Mouse (Mus musculus): ENCODE results near the gene Leng9. TPM values are rescaled to one million over a fixed set of nuclear protein-coding genes. Genes with fewer than 3 reads are reported as not detected.

The Leng9 gene
- polyA plus RNA-seq, 1 experiment, result 8.4 TPM

DNA sequence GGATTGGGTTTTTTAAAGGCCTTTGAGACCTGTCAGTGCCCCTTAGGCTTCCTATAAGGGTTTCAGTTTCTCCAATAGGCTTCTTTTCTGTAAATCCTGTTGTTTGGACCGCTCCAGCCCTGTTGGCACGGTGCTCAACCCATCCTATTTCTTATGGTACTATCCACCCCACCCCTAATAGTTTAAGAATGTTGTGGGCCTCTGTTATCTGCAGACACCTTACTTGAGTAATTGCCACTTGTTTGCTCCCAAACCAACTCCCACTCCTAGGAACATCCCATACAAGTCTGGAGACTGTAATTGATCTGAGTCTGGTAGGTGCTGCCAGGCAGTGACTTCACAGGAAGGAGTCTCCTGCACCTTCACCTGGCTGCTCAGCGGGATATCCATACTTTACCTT is 12.4 kb downstream of the Leng9 start:
- TF ChIP-seq POLR2A (IDR thresholded peaks at IDR 0.05; ENCODE audit: extremely low read depth, insufficient read depth, low read length) (no peak), CTCF (IDR thresholded peaks at IDR 0.05; ENCODE audit: extremely low read depth, insufficient read depth, low read length) (no peak)
- H3K27ac ChIP-seq (ENCODE audit: insufficient read depth, low read length), result peak overlapping the region; percentile 69
- H3K4me1 ChIP-seq (ENCODE audit: control insufficient read depth, insufficient read depth, low read length), result peaks cover 2% of the 10 kb centered on the region; the same call in 1 of the 2 replicates
- peak overlapping the region; percentile 85 for H3K4me3 ChIP-seq (ENCODE audit: insufficient read depth, low read length)

DNA sequence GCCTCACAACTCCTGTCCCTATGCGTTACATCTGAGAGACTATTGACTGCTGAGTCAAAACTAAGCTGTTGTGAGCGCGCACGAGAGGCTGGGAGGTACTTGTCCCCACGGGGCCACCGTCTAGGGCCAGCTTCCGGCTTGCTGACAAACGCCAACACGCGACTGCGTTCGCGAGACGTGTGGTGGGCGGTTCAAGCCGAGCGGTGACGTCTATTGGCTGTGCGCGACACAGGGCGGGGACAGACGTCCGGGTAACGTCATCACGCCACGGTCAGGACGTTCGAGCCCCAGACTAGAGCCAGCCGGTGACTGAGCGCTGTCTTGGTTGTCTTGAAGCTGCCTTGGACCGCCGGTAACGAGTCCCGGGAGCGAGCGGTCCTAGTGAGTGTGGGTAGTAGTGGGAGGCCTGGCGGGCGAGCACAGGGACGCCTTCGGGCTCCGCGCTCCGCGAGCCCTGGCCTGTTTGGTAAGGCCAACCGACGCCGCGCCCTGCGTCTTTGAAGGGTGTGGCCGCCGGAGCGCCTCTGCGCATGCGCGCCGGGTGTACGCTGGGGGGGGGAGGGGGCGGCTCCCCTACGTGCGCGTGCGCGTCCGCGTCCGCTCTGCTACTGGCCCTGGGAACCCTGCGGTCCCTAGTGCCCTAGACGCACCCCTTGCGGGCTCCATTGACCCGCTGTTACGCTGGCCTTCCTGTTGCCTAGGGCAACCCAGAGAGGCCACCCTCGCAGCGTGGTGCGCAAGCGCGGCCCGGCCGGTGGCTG is 13.2 kb downstream of the Leng9 start, which contains the start of gene Leng8:
Gene Leng8, plus strand, starts transcription at position 269 of the 761 bp plus-strand sequence.
- Histone ChIP-seq H3K4me3 (ENCODE audit: insufficient read depth, low read length) (peak within 1 kb of the TSS; percentile 85), H3K4me1 (ENCODE audit: control insufficient read depth, insufficient read depth, low read length) (peaks cover 4% of the 10 kb centered on the region; the same call in 1 of the 2 replicates), H3K27ac (ENCODE audit: insufficient read depth, low read length) (peak within 1 kb of the TSS; percentile 96)
- TF ChIP-seq CTCF (IDR thresholded peaks at IDR 0.05; ENCODE audit: extremely low read depth, insufficient read depth, low read length), result no peak
- peak; percentile 79 for TF ChIP-seq POLR2A (IDR thresholded peaks at IDR 0.05; ENCODE audit: extremely low read depth, insufficient read depth, low read length)

DNA sequence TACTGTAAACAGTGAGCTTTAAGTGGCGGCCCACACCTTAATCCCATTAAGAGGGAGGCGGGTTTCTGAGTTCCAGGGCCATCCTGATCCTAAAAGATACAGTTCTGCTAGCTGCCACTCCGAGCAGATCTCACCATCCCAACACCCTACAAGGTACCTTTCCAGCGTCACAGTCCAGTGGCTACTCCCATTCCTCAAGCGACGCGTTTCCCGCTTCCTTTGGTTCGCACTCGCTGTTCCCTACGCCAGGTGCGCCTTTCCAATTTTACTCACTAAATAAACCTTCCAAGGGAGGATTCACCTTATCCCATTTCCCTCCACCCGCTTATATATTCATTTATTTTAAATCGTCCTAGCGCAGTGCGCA is 13.8 kb downstream of the Leng9 start:
- Histone ChIP-seq H3K27ac (ENCODE audit: insufficient read depth, low read length) (peak overlapping the region; percentile 65), H3K4me3 (ENCODE audit: insufficient read depth, low read length) (peak overlapping the region; percentile 85), H3K4me1 (ENCODE audit: control insufficient read depth, insufficient read depth, low read length) (peaks cover 4% of the 10 kb centered on the region; the same call in 1 of the 2 replicates)
- TF ChIP-seq POLR2A (IDR thresholded peaks at IDR 0.05; ENCODE audit: extremely low read depth, insufficient read depth, low read length) (no peak; the same call in 1 of the 2 replicates), CTCF (IDR thresholded peaks at IDR 0.05; ENCODE audit: extremely low read depth, insufficient read depth, low read length) (no peak)

DNA sequence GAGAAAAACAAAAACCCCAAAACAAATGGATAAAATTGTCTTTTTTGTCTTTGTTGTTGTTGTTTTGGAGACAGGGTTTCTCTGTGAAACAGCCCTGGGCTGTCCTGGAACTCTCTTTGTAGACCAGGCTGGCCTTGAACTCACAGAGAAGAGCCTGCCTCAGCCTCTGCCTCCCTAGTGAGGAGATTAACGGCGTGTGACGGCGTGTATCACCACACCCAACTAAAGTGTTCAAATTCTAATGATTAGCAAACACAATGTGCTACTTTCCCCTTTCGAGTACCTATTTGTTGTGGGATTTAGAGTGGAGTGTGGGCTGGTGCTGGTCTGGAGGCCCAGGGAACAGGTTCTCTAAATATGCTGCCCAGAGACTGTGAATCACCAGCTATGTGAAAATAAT is 15.3 kb downstream of the Leng9 start:
- peaks cover 4% of the 10 kb centered on the region; the same call in 1 of the 2 replicates for H3K4me1 ChIP-seq (ENCODE audit: control insufficient read depth, insufficient read depth, low read length)
- no peak overlapping the region for H3K27ac ChIP-seq (ENCODE audit: insufficient read depth, low read length)
- TF ChIP-seq CTCF (IDR thresholded peaks at IDR 0.05; ENCODE audit: extremely low read depth, insufficient read depth, low read length) (no peak), POLR2A (IDR thresholded peaks at IDR 0.05; ENCODE audit: extremely low read depth, insufficient read depth, low read length) (no peak)
- H3K4me3 ChIP-seq (ENCODE audit: insufficient read depth, low read length), result no peak overlapping the region

DNA sequence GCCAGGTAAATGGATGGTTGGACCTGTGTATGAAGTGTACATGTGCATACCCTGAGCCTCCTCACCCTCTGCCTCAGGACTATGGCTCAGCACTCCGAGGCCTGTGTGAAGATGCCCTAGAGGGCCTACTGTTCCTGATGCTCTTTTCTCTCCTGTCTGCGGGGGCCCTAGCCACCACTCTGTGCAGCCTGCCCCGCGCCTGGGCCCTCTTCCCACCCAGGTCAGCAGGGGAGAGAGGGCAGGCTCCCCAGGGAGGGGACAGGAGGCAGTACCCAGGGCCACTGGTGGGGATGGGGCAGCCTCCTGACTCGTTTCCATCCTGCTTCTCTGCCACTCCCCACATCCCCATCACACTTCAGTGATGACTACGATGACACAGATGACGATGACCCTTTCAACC is 17.2 kb downstream of the Leng9 start:
- H3K4me1 ChIP-seq (ENCODE audit: control insufficient read depth, insufficient read depth, low read length), result peaks cover 7% of the 10 kb centered on the region
- H3K27ac ChIP-seq (ENCODE audit: insufficient read depth, low read length), result peak overlapping the region; percentile 74
- TF ChIP-seq CTCF (IDR thresholded peaks at IDR 0.05; ENCODE audit: extremely low read depth, insufficient read depth, low read length) (no peak), POLR2A (IDR thresholded peaks at IDR 0.05; ENCODE audit: extremely low read depth, insufficient read depth, low read length) (no peak)
- no peak overlapping the region for H3K4me3 ChIP-seq (ENCODE audit: insufficient read depth, low read length)

DNA sequence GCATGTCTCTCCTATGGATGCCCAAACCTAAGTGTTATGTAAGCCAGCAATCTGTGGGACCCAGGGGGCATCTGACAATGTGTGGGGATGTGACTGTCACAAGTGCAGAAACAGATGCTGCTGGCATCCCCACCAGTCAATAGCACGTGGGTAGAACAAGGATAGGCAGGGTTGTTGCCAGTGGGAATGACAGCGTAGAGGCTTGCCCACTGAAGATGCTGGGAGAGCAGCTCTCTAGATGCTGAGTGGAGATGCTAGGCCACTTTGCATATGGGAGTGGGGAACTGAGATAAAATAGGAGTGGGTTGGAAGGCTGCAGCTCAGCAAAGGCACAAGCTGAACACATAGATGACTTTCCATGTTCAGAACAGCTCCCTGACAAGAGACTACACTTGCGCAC is 17.6 kb downstream of the Leng9 start:
- H3K4me1 ChIP-seq (ENCODE audit: control insufficient read depth, insufficient read depth, low read length), result peaks cover 7% of the 10 kb centered on the region
- H3K4me3 ChIP-seq (ENCODE audit: insufficient read depth, low read length), result no peak overlapping the region
- H3K27ac ChIP-seq (ENCODE audit: insufficient read depth, low read length), result peak overlapping the region; percentile 74
- TF ChIP-seq CTCF (IDR thresholded peaks at IDR 0.05; ENCODE audit: extremely low read depth, insufficient read depth, low read length) (no peak), POLR2A (IDR thresholded peaks at IDR 0.05; ENCODE audit: extremely low read depth, insufficient read depth, low read length) (peak; percentile 28; the same call in 1 of the 2 replicates)

DNA sequence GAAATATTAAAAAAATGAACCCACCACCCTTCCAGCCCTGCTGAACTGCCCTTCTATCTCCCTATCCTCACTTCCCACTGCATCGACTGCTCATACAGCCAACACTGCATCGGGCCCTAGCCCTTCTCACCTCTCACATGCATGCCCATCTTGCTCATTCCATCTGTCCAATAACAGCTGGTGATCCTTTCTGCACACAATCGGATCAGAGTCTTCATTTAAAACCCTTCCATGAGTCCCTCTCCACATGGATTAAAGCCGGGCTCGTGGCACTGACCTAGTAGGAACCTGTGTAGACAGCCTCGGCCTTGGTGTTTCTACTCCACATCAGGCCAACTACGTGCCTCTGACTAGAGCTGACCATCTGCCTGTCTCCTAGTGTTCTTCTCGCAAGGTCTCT is 18.2 kb downstream of the Leng9 start:
- TF ChIP-seq POLR2A (IDR thresholded peaks at IDR 0.05; ENCODE audit: extremely low read depth, insufficient read depth, low read length), result no peak
- TF ChIP-seq CTCF (IDR thresholded peaks at IDR 0.05; ENCODE audit: extremely low read depth, insufficient read depth, low read length), result no peak
- Histone ChIP-seq H3K4me3 (ENCODE audit: insufficient read depth, low read length) (no peak overlapping the region), H3K27ac (ENCODE audit: insufficient read depth, low read length) (peak overlapping the region; percentile 74), H3K4me1 (ENCODE audit: control insufficient read depth, insufficient read depth, low read length) (peaks cover 7% of the 10 kb centered on the region)

DNA sequence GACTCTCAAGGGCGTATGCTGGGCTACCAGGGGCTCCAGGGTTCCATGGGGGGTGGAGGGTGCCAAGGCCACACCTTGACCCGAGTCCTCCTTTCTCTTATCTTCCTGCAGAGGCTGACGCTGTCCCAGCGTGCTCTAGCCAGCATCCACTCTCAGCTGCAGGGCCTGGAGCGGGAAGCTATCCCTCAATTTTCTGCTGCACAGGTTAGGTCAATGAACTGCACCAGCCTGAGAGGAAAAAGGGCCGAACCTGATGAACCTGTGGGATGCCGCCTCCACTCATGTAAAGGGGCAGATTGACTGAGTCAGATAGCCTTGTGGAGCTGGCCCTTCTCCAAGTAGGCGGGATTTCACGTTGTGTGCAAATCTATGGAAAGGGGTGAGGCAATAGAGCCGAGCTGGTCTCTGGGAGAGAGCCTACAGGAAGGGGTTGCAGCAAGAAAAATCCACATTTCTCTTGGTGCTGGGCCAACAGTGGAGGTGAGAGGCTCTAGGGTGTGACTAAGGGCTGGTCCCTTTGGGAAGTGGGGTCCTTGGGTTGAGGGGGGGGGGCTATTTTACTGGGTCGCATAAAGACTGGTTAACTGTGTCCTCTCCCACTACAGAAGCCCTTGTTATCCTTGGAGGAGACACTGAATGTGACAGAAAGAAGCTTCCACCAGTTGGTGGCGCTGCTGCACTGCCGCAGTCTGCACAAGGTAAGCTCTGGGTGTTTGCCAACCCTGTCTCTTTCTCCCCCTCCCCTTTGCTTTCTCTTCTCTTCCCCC is 19.3 kb downstream of the Leng9 start:
- TF ChIP-seq CTCF (IDR thresholded peaks at IDR 0.05; ENCODE audit: extremely low read depth, insufficient read depth, low read length) (peak; percentile 77), POLR2A (IDR thresholded peaks at IDR 0.05; ENCODE audit: extremely low read depth, insufficient read depth, low read length) (no peak)
- H3K4me3 ChIP-seq (ENCODE audit: insufficient read depth, low read length), result no peak overlapping the region
- peaks cover 9% of the 10 kb centered on the region for H3K4me1 ChIP-seq (ENCODE audit: control insufficient read depth, insufficient read depth, low read length)
- H3K27ac ChIP-seq (ENCODE audit: insufficient read depth, low read length), result peak overlapping the region; percentile 1; the same call in 1 of the 2 replicates

DNA sequence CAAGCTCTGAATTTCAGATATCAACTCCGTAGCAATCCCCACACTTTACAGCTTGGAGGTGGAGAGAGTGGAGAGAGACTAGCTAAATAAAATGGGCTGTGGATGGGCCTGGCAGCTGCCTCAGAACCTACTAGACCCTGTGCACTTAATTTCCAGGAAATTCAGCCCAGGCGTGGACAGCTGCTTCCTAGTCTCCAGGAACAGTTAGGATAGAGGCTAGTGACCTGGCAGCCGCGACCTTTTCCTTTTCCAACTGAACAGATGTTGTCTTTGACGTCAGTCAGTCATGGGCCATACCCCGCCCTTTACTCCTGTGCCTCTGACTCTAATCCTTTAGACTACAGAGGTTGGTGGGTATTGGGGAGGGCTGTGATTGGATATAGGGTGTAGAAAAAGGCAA is 21.3 kb downstream of the Leng9 start:
- Histone ChIP-seq H3K4me1 (ENCODE audit: control insufficient read depth, insufficient read depth, low read length) (peaks cover 16% of the 10 kb centered on the region), H3K27ac (ENCODE audit: insufficient read depth, low read length) (0 out of 2 replicates have a peak overlapping the region, but pooled peaks have one; percentile 1), H3K4me3 (ENCODE audit: insufficient read depth, low read length) (no peak overlapping the region)
- TF ChIP-seq POLR2A (IDR thresholded peaks at IDR 0.05; ENCODE audit: extremely low read depth, insufficient read depth, low read length) (no peak), CTCF (IDR thresholded peaks at IDR 0.05; ENCODE audit: extremely low read depth, insufficient read depth, low read length) (no peak)

Data from cortical plate, adult 2 months (tissue).